Mouse (Mus musculus): ENCODE data around the gene Prm3.
"Not testable (repeated sequence)": the region's sequence is repeated elsewhere in the genome, so short reads cannot be mapped to it uniquely, and the experiment has no call there.

The Prm3 gene

GRCm38 (mm10) chr16:10802420-10802819 lies 11.7 kb upstream of the Prm3 start:
- in situ Hi-C loops (cut with MboI, MseI): not testable (repeated sequence)

GRCm38 (mm10) chr16:10796034-10796433 lies 5.3 kb upstream of the Prm3 start, which contains the start of gene Prm2:
TSS of gene Prm2 (minus strand) at chr16:10796134.
- in situ Hi-C loops (cut with MboI, MseI): no loop called here

- in situ Hi-C loops (cut with MboI, MseI): loop anchor here (10.0 kb wide), 1 partner anchor 374 kb away; the partner anchor contains the start of gene Nubp1
Observed at GRCm38 (mm10) chr16:10788866-10789265, 1.8 kb downstream of the Prm3 start.

- in situ Hi-C loops (cut with MboI, MseI): loop anchor here (10.0 kb wide), 1 partner anchor 373 kb away; the partner anchor contains the start of gene Nubp1
Observed at GRCm38 (mm10) chr16:10788271-10788670, 2.4 kb downstream of the Prm3 start, which contains the start of gene Tnp2. TSS of gene Tnp2 (minus strand) at chr16:10788660.

GRCm38 (mm10) chr16:10787548-10788058 lies 3.1 kb downstream of the Prm3 start:
- in situ Hi-C loops (cut with MboI, MseI): loop anchor here (10.0 kb wide), 1 partner anchor 373 kb away; the partner anchor contains the start of gene Nubp1

- in situ Hi-C loops (cut with MboI, MseI): loop anchor here (10.0 kb wide), 1 partner anchor 372 kb away; the partner anchor contains the start of gene Nubp1
Observed at GRCm38 (mm10) chr16:10786782-10787547, 3.7 kb downstream of the Prm3 start.

- in situ Hi-C loops (cut with MboI, MseI): loop anchor here (10.0 kb wide), 1 partner anchor 371 kb away; the partner anchor contains the start of gene Nubp1
Observed at GRCm38 (mm10) chr16:10786288-10786687, 4.4 kb downstream of the Prm3 start.

- in situ Hi-C loops (cut with MboI, MseI): loop anchor here (10.0 kb wide), 1 partner anchor 371 kb away; the partner anchor contains the start of gene Nubp1
Observed at GRCm38 (mm10) chr16:10785371-10786231, 5.1 kb downstream of the Prm3 start, which contains the start of gene Socs1. TSS of gene Socs1 (minus strand) at chr16:10785536.

- in situ Hi-C loops (cut with MboI, MseI): loop anchor here (5.0 to 10.0 kb wide), 2 partner anchors 43 to 370 kb away; partner anchors contain the start of gene Nubp1
Observed at GRCm38 (mm10) chr16:10784793-10785370, 5.8 kb downstream of the Prm3 start.

GRCm38 (mm10) chr16:10783883-10784792 lies 6.6 kb downstream of the Prm3 start:
- in situ Hi-C loops (cut with MboI, MseI): loop anchor here (5.0 to 10.0 kb wide), 2 partner anchors 42 to 369 kb away; partner anchors contain the start of gene Nubp1

- in situ Hi-C loops (cut with MboI, MseI): loop anchor here (5.0 to 10.0 kb wide), 2 partner anchors 41 to 369 kb away; partner anchors contain the start of gene Nubp1
Observed at GRCm38 (mm10) chr16:10783451-10783850, 7.3 kb downstream of the Prm3 start.

GRCm38 (mm10) chr16:10783152-10783434 lies 7.6 kb downstream of the Prm3 start:
- in situ Hi-C loops (cut with MboI, MseI): loop anchor here (5.0 to 10.0 kb wide), 2 partner anchors 41 to 368 kb away; partner anchors contain the start of gene Nubp1

- in situ Hi-C loops (cut with MboI, MseI): loop anchor here (5.0 to 10.0 kb wide), 2 partner anchors 40 to 368 kb away; partner anchors contain the start of gene Nubp1
Observed at GRCm38 (mm10) chr16:10782377-10783151, 8.2 kb downstream of the Prm3 start.

- in situ Hi-C loops (cut with MboI, MseI): loop anchor here (5.0 to 10.0 kb wide), 2 partner anchors 40 to 367 kb away; partner anchors contain the start of gene Nubp1
Observed at GRCm38 (mm10) chr16:10781862-10782371, 8.8 kb downstream of the Prm3 start.

- in situ Hi-C loops (cut with MboI, MseI): loop anchor here (5.0 to 10.0 kb wide), 2 partner anchors 38 to 366 kb away; partner anchors contain the start of gene Nubp1
Observed at GRCm38 (mm10) chr16:10780631-10781120, 10.0 kb downstream of the Prm3 start.

GRCm38 (mm10) chr16:10777579-10778160 lies 13.0 kb downstream of the Prm3 start:
- in situ Hi-C loops (cut with MboI, MseI): loop anchor here (10.0 kb wide), 1 partner anchor 203 kb away; no protein-coding TSS in a partner anchor

- in situ Hi-C loops (cut with MboI, MseI): loop anchor here (10.0 kb wide), 1 partner anchor 202 kb away; no protein-coding TSS in a partner anchor
Observed at GRCm38 (mm10) chr16:10776322-10776721, 14.4 kb downstream of the Prm3 start.

- in situ Hi-C loops (cut with MboI, MseI): loop anchor here (5.0 to 10.0 kb wide), 2 partner anchors 107 to 200 kb away; no protein-coding TSS in a partner anchor
Observed at GRCm38 (mm10) chr16:10774726-10775125, 16.0 kb downstream of the Prm3 start.
